Mouse (Mus musculus) adrenal gland, adult 2 months (tissue): ENCODE results near the gene Skap1. TPM values are rescaled to one million over a fixed set of nuclear protein-coding genes. Genes with fewer than 3 reads are reported as not detected.

Experiments
- DNase-seq: peaks from one replicate; pipeline ENCODE4 v3.0.0; 2021
- polyA plus RNA-seq: library from polyadenylated mRNA; depleted of rRNA; stranded (reverse); fragments of >200 nt; gene quantifications from 2 replicates; pipeline ENCODE4 v1.2.3, GENCODE M21; 2012
- total RNA-seq, 2 experiments: library from RNA; stranded (reverse); gene quantifications; 2 replicates each; pipeline ENCODE4 v1.2.3; 2021

Gene Skap1
- total and polyA plus RNA-seq, 3 experiments = 2.9 to 6.5 (median 5.5) TPM

DNA sequence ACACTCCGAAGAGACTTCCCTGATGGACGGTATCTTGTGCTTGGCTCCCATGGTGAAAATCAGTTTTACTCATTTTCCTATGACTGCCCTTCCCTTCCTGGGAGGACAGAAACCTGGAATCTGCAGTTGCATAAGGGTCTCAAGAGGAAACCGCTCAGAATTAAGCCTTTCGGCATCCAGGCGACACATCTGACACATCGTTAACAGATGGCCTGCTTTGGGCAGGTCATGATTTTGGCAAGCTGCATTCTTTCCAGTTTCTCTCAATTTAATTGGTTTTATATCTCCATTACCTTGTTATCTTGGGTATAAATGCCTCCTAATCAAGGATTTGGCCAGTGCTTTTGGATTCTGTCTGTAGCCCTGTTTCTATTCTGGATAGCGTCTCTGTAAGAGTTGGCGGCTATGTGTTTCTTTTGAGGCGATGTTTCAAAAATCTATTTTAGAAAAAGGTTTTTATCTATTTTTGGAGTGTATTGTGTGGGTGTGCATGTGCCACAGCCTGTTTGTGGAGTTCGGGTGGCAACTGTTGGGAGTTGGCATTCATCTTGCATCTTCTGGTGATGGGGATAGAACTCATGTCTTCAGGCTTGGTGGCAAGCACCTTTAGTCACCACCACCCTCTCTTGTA, 1.1 kb downstream of the Skap1 start:
- DNase-seq = no peak

DNA sequence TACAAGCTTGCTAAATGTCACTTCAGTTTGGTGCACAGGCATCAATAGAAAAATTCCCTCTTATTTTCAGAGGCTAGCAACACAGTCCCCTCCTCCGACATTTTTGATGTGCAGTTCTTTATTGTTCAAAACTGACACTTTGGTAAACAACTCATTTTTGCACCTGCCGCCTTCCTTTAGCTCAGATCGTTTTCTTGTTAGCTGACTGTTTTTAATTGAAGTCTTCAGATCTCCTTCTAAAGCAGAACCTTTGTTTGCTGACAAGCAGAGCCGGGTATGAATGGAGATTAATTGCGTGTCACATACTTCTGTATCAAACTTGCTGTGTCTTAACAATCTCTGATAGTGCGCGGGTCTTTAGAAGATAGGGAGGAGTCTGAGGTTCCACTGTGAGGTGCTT, 2.0 kb downstream of the Skap1 start:
- DNase-seq = no peak

DNA sequence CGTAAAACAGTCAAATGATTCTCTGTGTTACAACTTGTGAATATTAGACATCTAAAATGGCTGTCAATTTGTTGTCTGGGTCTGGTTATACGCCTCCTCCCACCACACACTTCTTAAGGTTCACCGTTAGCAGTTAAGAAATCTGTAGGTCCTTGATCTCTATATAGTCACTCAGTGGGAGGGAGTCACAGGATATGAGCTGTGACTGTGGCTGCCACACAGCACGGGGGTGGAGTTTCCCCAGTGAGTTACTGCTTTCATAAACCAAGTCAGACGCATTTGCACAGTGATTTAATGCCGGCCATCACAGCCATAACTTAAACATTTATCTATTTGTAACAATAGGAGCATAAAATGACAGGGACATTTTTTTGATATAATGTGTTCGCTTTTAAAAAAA, 2.6 kb downstream of the Skap1 start:
- DNase-seq = peak; percentile 40

DNA sequence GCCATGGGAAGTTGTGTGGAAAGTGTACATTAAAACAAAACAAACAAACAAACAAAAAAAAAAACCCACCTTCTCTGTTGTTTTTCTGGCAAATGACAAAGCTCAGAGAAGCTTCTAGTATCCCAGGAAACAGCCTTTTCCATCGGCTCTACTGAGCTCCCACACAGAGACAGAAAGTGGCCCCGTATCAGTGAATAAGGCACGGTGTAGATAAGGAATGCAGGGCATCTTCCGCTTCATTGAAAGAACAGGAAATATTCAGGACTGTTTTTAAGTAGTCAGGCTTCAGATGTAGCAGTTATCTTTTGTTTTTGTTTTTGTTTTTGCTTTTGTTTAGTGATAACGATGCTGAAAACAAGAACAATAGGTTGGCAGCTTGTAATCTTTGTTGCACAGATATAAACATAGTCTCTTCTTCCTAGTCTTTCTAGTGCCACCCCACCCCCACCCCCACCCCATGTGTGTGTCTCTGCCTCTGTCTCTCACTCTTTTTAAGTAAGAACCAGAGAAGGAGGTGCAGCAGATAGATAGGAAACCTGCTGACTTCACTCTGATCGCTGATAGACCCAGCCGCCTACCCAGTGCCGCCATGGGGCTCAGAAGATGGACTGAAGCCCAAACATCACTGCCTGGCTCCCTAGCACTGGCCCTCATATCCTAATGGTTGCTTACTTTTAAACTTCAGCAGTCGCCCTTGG, 3.8 kb downstream of the Skap1 start:
- no peak for DNase-seq

DNA sequence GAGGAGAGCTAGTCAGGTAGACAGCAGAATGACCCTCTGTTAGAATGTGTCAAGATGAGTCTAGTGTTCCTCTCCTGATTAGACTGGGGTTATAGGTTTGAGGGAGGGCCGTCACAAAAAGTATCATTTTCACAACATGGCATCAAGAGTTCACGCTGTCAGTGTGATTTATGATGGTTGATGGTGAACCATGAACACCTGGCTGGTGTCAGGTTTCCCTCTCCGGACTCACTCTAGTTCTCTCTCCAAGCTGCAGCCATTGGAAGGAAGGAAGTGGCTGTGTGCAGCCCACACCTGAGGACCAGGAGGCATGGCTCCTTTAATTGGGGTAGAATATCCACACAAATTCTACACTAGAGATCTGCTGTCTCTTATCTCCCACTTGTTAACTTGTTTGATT, 18.3 kb downstream of the Skap1 start:
- no peak for DNase-seq

DNA sequence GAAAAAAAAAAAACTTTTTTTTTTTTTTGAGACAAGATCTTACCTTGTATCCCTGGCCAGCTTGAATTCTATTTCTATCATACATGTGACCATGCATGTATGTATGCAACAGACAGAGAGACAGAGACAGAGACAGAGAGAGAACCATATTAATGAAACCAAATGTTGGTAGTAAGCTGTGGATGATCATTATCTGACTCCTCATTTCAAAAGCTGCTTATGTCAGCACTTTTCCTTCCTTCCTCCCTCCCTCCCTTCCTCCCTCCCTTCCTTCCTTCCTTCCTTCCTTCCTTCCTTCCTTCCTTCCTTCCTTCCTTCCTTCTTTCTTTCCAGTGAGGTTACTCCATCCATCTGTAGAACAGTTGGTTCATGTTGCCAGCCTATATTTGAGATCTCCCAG, 18.8 kb downstream of the Skap1 start:
- DNase-seq = no peak

DNA sequence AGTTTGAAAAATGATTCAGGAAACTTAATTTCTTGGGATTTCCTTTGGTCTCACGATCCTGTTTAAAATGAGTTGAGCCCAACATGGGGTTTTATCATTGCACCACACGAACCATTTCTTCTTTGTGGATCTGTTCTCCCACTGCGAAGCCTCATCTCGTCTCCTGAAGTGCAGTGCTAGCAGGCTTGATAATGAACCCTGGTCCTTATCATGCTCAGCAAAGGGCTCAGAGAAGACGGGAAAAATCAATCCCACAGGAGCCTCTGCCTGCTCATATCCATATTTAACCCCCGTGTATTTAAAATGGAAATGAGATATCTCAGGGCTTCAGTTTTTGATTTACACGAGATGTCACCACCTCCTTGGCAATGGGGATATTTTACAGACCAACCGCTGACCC, 34.1 kb downstream of the Skap1 start:
- no peak for DNase-seq

DNA sequence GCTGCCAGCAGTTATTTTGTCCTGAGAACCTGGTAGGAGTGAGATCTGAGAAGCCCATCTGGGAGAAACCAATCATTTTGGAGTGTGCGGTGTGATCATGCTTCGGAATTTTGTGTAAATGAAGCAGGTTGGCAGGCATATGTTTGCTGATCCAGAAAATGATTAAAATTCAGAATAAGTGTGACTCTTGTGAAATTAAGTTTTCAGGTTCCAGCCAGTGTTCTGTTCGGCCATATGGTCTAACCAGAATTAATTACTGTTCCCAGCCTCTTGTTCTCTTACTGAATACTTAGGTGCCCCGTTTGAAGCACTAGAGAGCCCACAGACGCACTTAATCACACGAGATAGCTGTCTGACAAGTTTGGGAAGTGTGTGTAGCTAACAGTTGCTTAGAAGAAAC, 36.6 kb downstream of the Skap1 start:
- DNase-seq = no peak

DNA sequence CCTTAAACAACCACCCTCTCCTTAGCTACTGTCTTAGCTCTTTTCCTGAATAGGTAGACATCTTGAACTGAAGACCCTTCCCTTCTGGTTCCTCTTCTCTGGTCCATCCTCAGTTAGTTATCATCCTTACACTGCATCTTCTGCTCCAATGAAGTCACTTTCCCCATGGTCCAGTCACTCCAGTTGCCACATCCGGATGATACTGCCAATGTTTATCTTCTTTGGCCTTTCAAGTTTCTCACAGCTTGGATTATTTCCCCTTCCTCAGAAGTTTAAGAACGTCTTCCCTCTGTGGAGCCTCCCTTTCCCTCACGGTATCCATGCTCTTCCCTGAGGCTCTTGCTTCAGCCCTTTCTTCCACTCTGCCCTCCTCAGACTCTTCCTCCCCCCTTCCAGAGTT, 38.6 kb downstream of the Skap1 start:
- DNase-seq = no peak

DNA sequence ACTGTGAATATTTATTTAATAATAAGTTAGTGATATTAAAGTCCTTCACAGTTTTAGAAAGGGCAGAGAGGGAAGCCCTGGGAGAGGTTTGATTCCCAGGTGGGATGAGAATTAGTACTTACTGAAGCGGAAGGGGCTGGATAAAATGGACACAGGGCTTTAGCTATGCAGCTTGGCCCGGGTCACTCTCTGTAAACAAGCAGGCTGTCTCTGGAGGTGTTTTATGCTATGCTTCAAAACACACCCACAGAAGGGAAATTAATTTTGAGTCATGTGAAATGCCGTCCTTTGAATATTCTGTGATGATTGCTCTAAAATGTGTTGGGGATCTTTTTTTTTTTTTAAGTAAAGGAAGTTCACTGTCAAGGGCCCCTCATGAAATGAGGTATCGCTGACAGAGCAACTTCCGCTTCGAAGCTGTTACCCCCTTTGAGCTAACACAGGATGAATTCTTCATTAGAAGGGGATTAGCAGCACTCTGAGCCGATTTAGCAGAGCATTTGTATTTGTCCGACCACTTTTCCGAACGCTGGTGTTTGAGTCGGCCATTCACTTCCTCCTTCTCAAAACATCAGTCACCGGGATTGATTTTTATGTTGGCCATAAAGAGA, 40.2 kb downstream of the Skap1 start:
- DNase-seq = no peak

DNA sequence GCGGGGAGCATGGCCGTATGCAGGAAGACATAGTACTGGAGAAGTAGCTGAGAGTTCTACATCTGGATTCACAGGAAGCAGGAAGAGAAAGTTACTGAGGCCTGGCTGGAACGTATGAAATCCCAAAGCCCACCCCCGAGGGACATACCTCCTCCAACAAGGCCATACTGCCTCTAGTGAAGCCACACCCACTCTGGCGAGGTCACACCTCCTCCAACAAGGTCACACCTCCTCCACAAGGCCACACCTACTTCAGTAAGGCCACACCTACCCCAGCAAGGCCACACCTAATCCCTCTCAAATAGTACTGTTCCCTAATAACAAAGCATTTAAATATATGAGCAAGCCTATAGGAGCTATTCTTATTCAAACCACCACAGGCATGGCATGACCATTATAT, 41.4 kb downstream of the Skap1 start:
- no peak for DNase-seq

DNA sequence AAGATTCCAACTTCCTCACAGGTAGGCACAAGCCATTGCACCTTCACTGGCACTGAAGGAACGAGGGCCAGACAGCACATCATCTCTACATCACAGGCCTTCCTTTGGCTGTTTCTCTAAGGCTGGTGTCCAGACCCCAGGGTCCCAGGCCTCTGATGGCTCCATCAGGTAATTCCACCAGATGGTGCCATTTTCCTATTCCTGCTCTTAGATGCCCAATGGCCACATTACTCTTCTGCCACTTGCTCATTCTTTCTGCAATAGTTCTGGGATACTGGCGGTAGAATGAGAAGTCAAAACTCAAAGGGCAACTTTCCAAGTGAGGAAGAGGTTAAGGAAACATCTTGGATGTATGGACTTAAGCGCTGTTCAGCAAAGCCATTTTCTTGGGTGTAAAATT, 50.8 kb downstream of the Skap1 start:
- DNase-seq = no peak

DNA sequence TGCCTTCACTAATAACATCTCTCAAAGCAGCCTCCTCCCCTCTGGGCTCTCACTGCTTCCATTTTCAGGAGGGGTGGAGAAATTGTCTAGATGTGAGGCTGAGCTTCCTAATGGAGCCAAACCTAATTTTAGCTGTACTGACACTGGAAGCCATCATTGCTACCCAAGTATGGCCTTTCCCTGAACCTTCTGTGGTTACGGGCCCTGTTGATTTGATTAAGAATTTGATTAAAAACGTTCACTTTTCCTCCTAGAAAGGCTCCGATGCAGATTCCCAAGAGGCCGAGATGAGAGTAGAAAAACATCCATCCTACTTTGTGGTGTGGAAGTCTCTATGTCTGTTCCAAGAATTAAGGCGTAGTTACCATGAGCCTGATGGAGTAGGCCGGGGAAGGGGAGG, 60.1 kb downstream of the Skap1 start:
- DNase-seq = no peak

DNA sequence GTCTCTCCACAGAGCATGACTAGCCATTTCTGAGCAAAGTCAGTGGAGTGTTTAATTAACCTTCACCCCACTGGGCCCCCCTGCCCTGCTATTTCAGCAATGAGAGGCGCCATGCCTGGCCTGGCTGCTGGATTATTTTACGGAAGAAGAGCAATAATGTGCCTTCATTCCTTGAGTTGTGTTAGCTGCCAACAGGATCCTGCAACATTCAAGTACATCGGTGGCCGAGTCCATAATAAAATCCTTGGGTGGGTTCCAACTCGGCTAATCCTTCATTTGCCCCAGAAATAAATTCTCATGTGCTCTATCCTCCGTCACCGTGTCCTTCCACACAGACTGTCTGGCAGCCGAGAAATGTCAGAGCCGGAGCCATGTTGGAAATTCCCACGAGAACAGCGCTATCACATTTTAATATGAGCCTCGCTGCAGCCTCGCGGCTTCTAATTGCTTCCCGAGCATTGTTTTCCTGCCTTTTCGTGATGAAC, 61.8 kb downstream of the Skap1 start:
- DNase-seq = peak; percentile 57

DNA sequence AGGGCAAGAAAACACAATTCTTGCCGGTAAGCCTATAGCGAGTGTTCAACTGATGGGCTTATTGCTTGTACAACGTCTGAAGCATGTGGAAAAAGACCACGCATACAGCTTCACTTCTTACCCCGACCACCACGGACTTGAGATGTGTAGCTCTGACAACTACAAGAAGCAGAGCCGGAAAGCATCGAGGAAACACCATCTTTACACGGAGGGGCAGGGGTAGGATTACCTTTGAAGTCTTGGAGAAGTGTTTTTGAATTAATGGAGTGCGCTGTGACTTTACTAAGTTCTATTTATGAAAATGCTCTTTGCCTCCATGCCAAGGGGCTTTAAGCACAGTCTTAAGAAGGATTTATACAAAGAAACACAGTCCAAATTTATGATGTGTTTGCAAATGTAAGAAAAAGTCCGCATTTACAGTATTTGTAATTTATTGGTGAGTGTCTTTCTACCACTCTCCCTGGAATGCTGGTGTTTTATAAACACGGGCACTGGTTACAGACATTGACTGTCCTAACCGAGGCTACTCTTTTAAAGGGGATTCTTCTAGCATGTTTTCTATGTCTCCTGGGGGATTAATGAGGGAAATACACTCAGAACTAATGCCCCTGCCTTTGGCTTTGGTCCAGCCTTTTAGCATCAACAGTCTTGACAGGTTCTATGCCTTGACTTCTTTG, 67.5 kb downstream of the Skap1 start:
- DNase-seq = no peak

DNA sequence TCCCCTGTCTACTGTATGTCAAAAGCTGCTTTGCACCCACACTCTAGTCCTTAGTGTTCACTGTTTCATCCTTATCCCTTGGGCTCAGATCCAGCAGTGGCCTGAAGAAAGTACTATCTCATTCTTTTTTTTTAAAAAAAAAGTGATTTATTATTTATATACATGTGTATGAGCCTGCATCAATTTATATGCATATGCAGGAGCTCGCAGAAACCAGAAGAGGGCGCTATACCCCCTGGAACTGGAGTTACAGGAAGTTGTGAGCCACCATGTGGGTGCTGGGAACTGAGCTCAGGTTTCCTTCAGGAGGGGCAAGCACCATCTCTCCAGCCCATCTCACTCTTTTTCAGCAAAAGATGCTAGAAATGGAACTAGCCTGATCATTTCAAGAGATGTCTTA, 70.1 kb downstream of the Skap1 start:
- DNase-seq = no peak

DNA sequence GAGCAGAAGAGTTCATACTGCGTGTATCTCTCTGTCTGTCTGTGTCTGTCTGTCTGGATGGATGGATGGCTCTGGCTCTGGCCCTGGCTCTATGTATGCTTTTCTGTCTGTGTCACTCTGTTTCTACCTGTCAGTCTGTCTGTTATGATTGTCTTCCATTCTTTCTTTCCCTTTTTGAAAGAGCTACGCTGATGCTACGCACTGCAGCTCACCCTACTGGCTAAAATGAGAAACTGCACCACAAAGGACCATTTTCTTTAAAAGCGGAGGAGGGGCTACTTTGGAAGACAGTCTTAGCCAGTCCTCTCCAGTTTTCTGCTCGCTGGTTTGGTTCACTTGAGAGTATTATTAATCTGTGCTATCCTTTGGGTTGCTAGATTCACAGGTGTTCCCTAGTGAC, 71.8 kb downstream of the Skap1 start:
- peak; percentile 45 for DNase-seq

DNA sequence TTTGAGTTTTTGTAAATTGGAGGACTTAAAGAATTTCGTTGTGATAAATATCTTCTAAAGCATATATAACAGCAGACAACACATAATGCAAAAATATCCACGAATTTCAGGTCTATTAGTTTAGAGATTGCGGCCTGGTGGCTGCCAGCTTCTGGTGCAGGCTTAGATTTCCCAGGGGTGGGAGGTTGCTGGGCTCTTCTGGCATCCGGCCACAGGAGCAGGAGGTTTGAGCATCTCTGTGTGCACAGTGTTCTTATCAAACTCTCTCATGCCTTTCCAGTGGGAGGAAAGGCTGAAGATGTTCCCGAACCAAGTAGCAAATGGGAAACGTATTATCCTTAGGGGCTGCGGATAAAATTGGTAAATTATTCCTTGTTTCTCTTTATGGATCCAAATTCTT, 77.6 kb downstream of the Skap1 start:
- no peak for DNase-seq

DNA sequence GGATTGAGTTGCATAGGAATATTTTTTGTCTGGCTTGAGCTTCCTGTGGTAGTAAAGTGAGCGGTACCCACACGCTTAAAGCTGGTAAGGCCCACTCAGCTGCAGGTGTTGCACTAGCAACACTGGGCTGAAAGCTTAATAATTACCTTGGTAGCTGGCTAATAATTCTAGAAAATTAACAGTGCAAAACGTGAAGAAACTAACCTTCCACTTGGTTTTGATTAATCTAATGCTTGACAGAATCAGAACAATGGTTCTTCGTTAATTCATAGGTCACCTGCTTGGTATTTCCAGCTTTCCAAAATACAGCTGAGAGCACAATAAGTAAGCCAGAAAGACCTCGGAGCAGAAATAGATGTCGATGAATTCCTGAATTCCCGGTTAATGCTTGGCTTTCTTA, 78.2 kb downstream of the Skap1 start:
- DNase-seq = no peak

DNA sequence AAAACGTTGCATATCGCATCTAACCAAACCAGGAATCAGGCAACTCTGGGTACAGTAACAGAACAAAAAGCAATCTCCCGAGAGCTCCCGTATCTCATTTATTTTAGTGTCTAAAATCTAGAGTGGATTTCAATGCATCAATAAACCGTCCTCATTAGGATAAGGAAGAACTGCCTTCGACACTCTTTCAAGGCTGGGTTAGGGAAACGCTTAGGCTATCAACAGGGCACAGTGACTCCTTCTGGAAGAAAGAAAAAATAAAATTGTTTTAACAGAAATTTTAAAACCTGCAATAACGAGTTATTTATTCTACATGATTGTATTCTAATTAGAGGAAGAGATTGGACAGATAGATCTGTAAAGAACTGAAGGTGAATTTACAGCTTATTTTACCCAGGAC, 82.0 kb downstream of the Skap1 start:
- no peak for DNase-seq

DNA sequence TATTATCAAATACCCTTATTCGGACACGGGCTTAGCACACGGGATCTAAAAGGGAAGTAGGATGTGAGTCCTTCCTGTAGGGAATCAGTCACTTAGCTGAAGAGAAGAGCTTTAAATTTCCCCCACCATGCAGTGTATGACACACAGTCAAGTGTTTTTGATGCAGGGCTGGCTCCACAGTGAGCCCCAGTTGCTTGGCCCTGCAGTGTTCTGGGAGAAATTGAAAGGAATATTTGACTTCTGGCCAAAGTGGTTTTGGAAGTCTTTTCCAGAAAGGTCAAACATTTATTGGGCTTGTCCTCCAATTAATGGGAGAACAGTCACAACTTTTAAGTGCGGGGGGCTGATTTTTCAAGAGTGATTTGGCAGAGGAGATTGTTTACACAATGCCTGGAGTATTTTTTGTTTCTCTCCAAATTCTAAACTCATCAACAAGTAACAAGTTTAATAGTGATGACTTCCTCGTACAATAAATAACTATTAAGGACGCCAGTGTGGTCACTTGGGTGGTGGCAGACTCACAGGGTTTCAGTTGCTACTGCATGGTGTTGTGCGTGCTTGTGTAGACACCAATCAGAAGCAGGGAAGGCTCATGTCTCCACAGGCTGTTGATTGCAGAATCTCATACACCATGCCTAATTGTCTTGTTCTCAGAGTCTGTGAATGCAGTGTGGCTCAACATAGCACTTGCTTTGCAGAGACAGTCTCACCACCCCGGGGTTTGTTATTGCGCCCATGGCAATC, 86.7 kb downstream of the Skap1 start:
- no peak for DNase-seq

DNA sequence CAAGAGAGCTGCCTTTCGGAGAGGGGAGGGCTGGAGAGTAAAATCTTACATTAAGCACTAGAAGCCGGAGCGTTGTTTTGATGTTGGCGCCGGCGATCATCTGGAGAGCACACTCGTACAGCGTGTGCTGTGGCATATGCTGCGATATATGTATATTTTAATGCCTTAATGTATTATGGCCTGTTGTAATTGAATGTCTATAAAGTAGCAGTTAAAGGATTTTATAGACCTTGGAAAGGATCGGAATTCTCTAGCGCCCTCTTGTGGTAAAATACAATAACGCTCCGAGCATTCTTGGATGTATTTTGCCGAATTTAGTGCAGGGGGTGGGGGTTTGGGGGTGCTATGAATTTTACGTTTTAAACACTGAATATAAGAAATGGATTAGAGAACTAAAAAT, 88.7 kb downstream of the Skap1 start:
- peak; percentile 49 for DNase-seq
